Mouse (Mus musculus): Measurements from ENCODE around the gene Slc22a23. TPM values are rescaled to one million over a fixed set of nuclear protein-coding genes. Genes with fewer than 3 reads are reported as not detected.

Slc22a23 gene
- total and polyA plus RNA-seq, 3 experiments = 0.47 to 1.3 (median 0.85) TPM

GRCm38 (mm10) chr13:34274890-34275289 is 70.1 kb downstream of the Slc22a23 start:
- Histone ChIP-seq H3K27ac (ENCODE audit: insufficient read depth, low read depth) (no peak overlapping the region), H3K4me2 (ENCODE audit: insufficient read depth, low read depth, poor library complexity, severe bottlenecking) (no peak overlapping the region), H3K27me3 (replicated peaks) (no peaks in the 10 kb centered on the region), H3K79me2 (replicated peaks; ENCODE audit: control insufficient read depth, extremely low read depth, insufficient read depth, poor library complexity, severe bottlenecking) (no peaks in the 10 kb centered on the region), H3K36me3 (replicated peaks in 1 of 2; ENCODE audit: control insufficient read depth in 1 of 2, insufficient read depth in 1 of 2, low read length in 1 of 2) (no peaks in the 10 kb centered on the region), H3K9me3 (replicated peaks; ENCODE audit: low read length) (peaks cover 2% of the 10 kb centered on the region), H3K4me1 (ENCODE audit: control insufficient read depth in 1 of 2, insufficient read depth in 2 of 2) (peaks cover 0 to 5% of the 10 kb centered on the region in 2 experiments; a peak in 2 of 4 replicates), H3K4me3 (replicated peaks in 1 of 3; ENCODE audit: low read depth in 2 of 3, low read length in 2 of 3, poor library complexity in 1 of 3) (no peak overlapping the region), H3K9ac (ENCODE audit: insufficient read depth, low read depth) (no peak overlapping the region)
- no peak for DNase-seq (ENCODE audit: extremely low read depth)
- in situ Hi-C loops (cut with MboI; ENCODE audit: low pct_ligation_motif_present, low pct_unique_long_range_greater_than_20kb, low sequenced_read_pairs) = no loop called here
- dilution Hi-C loops (cut with MboI; ENCODE audit: extremely low pct_ligation_motif_present, extremely low pct_unique_long_range_greater_than_20kb, low sequenced_read_pairs) = no loop called here
- TF ChIP-seq ZNF384 (IDR thresholded peaks at IDR 0.05; ENCODE audit: low read depth, low read length) (no peak), TCF12 (IDR thresholded peaks at IDR 0.05; ENCODE audit: low read depth, low read length) (no peak), CHD1 (IDR thresholded peaks at IDR 0.05; ENCODE audit: low read depth, low read length) (no peak), POLR2AphosphoS2 (IDR thresholded peaks at IDR 0.05; ENCODE audit: low read depth, low read length) (no peak), GABPA (IDR thresholded peaks at IDR 0.05; ENCODE audit: insufficient replicate concordance, low read depth, low read length) (no peak), ELF1 (IDR thresholded peaks at IDR 0.05; ENCODE audit: low read depth, low read length) (no peak), CTCF (conservative IDR thresholded peaks at IDR 0.05 in 1 of 2, IDR thresholded peaks at IDR 0.05 in 1 of 2; ENCODE audit: low read depth in 2 of 2, low read length in 2 of 2) (no peak), RCOR1 (conservative IDR thresholded peaks at IDR 0.05; ENCODE audit: low read depth, low read length) (no peak)

- in situ Hi-C loops (cut with MboI; ENCODE audit: low pct_ligation_motif_present, low pct_unique_long_range_greater_than_20kb, low sequenced_read_pairs) (no loop called here), dilution Hi-C loops (cut with MboI; ENCODE audit: extremely low pct_ligation_motif_present, extremely low pct_unique_long_range_greater_than_20kb, low sequenced_read_pairs) (no loop called here)
- DNase-seq (ENCODE audit: extremely low read depth) = no peak
- no peaks in the 10 kb centered on the region for H3K79me2 ChIP-seq (replicated peaks; ENCODE audit: control insufficient read depth, extremely low read depth, insufficient read depth, poor library complexity, severe bottlenecking)
- H3K4me2 ChIP-seq (ENCODE audit: insufficient read depth, low read depth, poor library complexity, severe bottlenecking) = no peak overlapping the region
- peaks cover 2% of the 10 kb centered on the region for H3K9me3 ChIP-seq (replicated peaks; ENCODE audit: low read length)
- H3K4me3 ChIP-seq (replicated peaks in 1 of 3; ENCODE audit: low read depth in 2 of 3, low read length in 2 of 3, poor library complexity in 1 of 3) = no peak overlapping the region
- H3K9ac ChIP-seq (ENCODE audit: insufficient read depth, low read depth) = no peak overlapping the region
- no peak for TF ChIP-seq TBP (conservative IDR thresholded peaks at IDR 0.05; ENCODE audit: low read depth, low read length)
- no peak for TF ChIP-seq HCFC1 (IDR thresholded peaks at IDR 0.05; ENCODE audit: low read depth, low read length)
- no peak for TF ChIP-seq JUND (conservative IDR thresholded peaks at IDR 0.05; ENCODE audit: low read depth, low read length)
- TF ChIP-seq USF1 (IDR thresholded peaks at IDR 0.05; ENCODE audit: low read depth, low read length) = no peak
- no peak for TF ChIP-seq SMC3 (IDR thresholded peaks at IDR 0.05; ENCODE audit: low read depth, low read length)
- TF ChIP-seq NELFE (IDR thresholded peaks at IDR 0.05; ENCODE audit: low read depth, low read length) = no peak
- no peak for TF ChIP-seq BHLHE40 (IDR thresholded peaks at IDR 0.05; ENCODE audit: low read depth, low read length)
- no peak for TF ChIP-seq RAD21 (IDR thresholded peaks at IDR 0.05; ENCODE audit: low read depth, low read length)
- TF ChIP-seq MEF2A (IDR thresholded peaks at IDR 0.05; ENCODE audit: borderline replicate concordance, low read depth, low read length) = no peak
- no peak for TF ChIP-seq MAFK (IDR thresholded peaks at IDR 0.05; ENCODE audit: insufficient replicate concordance, low read length)
- TF ChIP-seq MAX (IDR thresholded peaks at IDR 0.05; ENCODE audit: low read length) = no peak
- no peak for TF ChIP-seq CHD1 (IDR thresholded peaks at IDR 0.05; ENCODE audit: low read depth, low read length)
- no peak for TF ChIP-seq ZC3H11A (IDR thresholded peaks at IDR 0.05; ENCODE audit: low read depth, low read length)
- TF ChIP-seq POLR2AphosphoS2 (IDR thresholded peaks at IDR 0.05; ENCODE audit: low read depth, low read length) = no peak
- TF ChIP-seq MAZ (IDR thresholded peaks at IDR 0.05; ENCODE audit: low read depth, low read length) = no peak
- TF ChIP-seq ZKSCAN1 (IDR thresholded peaks at IDR 0.05; ENCODE audit: borderline replicate concordance, low read depth, low read length) = no peak
- no peak for TF ChIP-seq GABPA (IDR thresholded peaks at IDR 0.05; ENCODE audit: insufficient replicate concordance, low read depth, low read length)
- no peak for TF ChIP-seq CHD2 (IDR thresholded peaks at IDR 0.05; ENCODE audit: low read length)
- no peak for TF ChIP-seq NRF1 (IDR thresholded peaks at IDR 0.05; ENCODE audit: low read depth, low read length)
- peaks cover 0 to 5% of the 10 kb centered on the region in 2 experiments; a peak in 2 of 4 replicates for H3K4me1 ChIP-seq (ENCODE audit: control insufficient read depth in 1 of 2, insufficient read depth in 2 of 2)
- no peak overlapping the region for H3K27ac ChIP-seq (ENCODE audit: insufficient read depth, low read depth)
- H3K36me3 ChIP-seq (replicated peaks in 1 of 2; ENCODE audit: control insufficient read depth in 1 of 2, insufficient read depth in 1 of 2, low read length in 1 of 2) = no peaks in the 10 kb centered on the region
- no peaks in the 10 kb centered on the region for H3K27me3 ChIP-seq (replicated peaks)
Measured at GRCm38 (mm10) chr13:34274417-34274816, 70.6 kb downstream of the Slc22a23 start.
